Mouse (Mus musculus) ZHBTc4 (cell line): Measurements from ENCODE around the gene Hspb6.

ENCODE experiments used
- DNase-seq: peaks from one replicate; pipeline ENCODE4 v3.0.0-alpha.2; 2011; ENCODE audit warnings: low read depth, low spot score

The Hspb6 gene

GRCm38 (mm10) chr7:30552102-30553020 is at the start of gene Hspb6, which contains the start of gene Proser3:
Gene Hspb6 (plus strand): TSS chr7:30552178.
Gene Proser3 (minus strand): TSS chr7:30552299.
- peak; percentile 99 for DNase-seq

GRCm38 (mm10) chr7:30508061-30508460 is 43.9 kb upstream of the Hspb6 start:
- no peak for DNase-seq

GRCm38 (mm10) chr7:30515003-30515760 is 36.8 kb upstream of the Hspb6 start:
- DNase-seq: peak; percentile 89

DNA sequence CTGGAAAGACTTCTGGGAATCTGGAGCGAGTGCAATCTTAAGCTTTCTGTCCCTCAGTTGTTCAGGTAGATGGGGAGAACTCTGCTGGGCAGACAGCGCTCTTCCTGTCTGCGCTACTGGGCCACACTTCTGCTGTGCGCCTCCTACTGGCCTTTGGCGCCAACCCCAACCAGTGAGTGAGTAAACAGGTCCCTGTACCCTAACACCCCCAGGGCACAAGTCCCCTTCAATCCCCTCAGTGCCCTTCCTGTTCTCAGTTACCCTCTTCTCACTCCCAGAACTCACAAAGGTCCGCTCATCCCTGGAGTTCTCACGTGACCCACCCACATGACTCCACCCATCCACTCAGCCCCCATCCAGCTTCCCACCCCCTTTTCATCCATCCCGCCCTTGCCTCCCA is 33.7 kb upstream of the Hspb6 start:
- peak; percentile 66 for DNase-seq

DNA sequence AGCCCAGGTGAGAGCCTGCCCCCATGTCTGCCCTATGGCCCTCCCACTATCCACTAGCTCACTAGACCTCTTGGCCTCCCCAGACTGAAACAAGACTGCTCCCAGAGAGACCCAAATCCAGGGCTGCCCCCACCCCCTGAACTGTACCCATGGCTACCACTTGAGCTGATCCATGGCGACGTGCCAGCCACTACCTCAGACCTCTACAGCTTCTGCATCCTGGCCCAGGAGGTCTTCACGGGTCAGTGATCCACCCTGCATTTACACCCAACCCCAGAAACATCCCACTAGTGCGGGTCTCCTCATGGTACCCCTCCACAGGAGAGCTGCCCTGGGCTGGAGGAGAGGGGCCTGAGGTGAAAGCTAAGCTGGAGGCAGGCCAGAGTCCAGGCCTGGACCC is 31.6 kb upstream of the Hspb6 start:
- DNase-seq: no peak

DNA sequence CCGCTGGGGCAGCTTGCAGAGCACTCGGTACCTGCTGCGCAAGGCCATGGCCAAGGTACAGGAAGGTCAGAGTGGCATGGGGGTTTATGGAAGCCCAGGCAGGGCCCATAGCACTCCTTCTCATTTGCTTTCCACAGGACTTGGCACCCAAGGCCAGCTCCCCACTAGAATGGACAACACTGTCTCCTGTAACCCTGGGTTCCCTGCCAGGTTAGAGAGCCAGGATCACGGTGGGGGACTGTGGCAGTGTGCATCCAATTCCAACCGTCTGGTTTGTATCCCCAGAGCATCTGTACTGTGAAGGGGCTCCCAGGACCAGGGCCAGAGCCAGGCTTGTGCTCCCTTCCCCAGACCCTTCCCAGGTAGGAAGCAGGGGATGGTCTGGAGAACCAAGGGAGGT is 31.1 kb upstream of the Hspb6 start:
- DNase-seq: no peak

DNA sequence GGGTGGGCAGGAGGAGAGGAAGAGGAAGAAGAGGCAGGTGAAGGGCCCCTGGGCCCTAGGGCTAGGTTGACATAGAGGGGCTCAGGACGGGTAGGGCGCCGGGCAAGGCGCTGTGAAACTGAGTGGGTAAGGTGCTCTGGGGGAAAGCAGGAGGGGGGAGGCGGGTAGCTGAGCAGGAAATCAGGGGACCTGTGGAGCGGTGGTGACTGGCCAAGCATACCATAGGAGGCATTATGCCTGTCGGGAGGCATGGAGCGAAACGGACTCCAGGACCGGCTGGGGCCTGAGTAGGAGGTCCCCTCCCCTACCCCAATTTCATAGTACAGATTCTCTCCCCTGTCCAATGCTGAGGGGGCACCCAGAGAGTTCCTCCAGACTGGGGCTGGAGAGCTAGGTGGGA is 29.1 kb upstream of the Hspb6 start:
- DNase-seq: no peak

GRCm38 (mm10) chr7:30524487-30524886 is 27.5 kb upstream of the Hspb6 start:
- DNase-seq: no peak

DNA sequence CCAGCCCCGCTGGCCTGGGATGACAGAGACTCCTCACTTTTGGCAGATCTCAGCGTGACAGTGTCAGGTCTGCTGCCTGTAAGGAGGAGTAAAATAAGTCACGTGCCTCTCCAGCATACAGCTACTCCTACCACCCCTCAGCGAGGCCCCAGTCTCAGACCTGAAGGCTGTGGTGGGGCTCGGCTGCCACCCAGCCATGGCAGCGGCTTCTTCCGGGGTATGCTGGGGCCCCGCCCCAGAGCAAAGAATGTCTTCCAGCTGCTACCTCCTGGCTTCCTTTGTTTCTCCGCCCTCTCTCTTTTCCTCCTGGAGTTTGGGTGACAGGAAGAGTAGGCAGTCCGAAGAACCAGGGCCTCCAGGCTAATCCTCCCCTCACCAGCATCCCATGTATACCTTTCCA is 26.0 kb upstream of the Hspb6 start:
- peak; percentile 67 for DNase-seq

DNA sequence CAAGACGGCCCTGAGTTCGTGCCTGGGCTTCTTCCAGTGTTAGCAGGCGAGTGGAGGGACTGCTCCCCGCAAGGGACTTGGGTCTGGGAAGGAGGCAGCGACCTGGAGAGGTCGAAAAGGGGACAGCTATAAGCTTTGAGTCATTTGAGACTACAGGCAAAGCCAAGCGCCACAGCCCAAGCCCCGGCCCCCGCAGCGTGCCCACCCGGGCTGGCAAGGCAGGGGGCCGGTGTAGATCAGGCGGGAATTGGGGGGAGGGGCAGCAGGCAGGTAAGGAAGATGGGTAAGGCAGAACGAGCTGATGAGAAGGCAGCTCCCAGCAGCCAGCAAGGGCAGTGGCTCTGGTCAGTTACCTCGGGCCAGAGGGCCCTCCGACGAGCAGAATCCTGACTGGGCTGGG is 25.6 kb upstream of the Hspb6 start:
- no peak for DNase-seq

DNA sequence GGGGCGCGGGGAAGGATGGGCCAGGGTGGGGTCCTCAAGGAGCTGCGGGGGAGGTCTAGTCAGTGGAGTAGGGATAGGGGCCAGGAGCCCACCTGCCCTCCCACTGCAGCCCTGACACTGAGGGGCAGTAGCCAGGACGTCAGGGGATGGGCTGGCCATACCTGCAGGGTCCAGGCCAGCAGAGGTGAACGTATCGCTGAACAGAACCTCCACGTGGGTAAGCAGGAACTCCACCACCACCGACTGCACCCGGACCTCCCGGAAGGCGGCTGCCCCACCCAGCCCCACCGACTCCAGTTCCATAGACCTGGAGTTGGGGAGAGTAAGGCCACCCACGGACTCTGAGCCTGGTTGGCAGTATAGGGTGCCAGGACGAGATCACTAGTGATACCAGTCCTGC is 25.0 kb upstream of the Hspb6 start:
- no peak for DNase-seq

GRCm38 (mm10) chr7:30531291-30531815 is 20.6 kb upstream of the Hspb6 start:
- no peak for DNase-seq

GRCm38 (mm10) chr7:30532931-30533330 is 19.0 kb upstream of the Hspb6 start:
- DNase-seq: no peak

GRCm38 (mm10) chr7:30533941-30534632 is 17.9 kb upstream of the Hspb6 start:
- no peak for DNase-seq

- peak; percentile 96 for DNase-seq
These were observed 17.1 kb upstream of the Hspb6 start, which contains the start of gene Arhgap33 for GRCm38 (mm10) chr7:30534633-30535577. Gene Arhgap33 (minus strand): TSS chr7:30535060.

DNA sequence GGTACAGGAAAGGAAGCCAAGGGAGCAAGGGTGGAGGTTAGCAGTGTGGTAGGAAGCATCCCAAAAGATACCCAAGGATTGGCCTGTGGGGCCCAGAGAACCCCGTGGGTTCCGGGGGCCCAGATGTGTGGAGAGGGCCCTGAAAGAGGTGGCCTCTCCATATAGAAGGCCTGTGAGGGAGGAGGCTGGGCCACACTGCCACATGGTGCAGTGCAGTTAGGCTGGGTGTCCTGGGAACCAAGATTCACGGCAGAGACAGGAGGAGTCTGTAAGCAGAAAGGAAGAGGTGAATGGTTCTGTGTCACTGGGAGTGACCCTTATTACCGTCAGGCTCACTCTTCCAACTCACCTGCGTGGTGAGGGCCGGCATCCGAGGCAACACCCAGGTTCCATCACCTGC is 11.4 kb upstream of the Hspb6 start:
- no peak for DNase-seq

GRCm38 (mm10) chr7:30544327-30544726 is 7.7 kb upstream of the Hspb6 start:
- no peak for DNase-seq

GRCm38 (mm10) chr7:30549880-30550279 is 2.1 kb upstream of the Hspb6 start:
- DNase-seq: no peak

GRCm38 (mm10) chr7:30550603-30551002 is 1.4 kb upstream of the Hspb6 start:
- no peak for DNase-seq

- DNase-seq: no peak
These were observed 405 bp upstream of the Hspb6 start for GRCm38 (mm10) chr7:30551445-30552101.
